Mouse (Mus musculus): ENCODE measurements around the gene Clmn.

Gene Clmn

DNA sequence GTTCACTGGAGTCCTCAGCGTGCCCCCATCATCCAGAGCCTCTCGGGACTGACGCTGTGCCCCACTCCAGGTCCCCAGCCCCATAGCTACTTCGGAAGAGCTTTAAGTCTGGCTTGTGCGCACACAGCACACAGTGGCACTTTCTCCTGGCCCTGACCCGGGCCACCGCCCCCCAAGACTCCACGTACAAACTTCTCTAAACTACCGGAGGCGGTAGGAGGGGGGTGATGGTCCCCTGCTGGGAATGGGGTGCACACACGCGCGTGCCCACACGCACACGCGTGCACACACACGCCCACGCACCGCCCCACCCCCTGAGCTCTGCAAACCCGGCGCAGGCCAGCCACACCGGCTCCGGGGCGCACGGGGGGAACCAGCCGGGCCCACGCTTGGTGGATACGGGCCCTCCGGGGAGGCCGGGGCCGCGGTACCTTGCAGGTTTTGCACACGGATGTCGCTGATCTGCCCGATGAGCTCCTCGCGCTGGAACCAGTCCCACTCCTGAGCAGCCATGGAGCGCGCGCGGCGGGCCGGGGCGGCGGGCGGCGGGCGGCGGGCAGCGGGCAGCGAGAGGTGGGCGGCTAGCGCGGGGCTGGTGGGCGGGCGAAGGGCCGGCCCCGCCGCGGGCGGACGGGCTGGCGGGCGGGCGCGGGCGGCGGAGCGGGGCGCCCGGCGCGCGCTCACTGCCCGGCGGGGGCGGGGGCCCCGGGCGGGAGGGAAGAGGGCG, at the start of gene Clmn:
Gene Clmn (minus strand): TSS at position 638 of the 727 bp plus-strand sequence.
- DNase-seq (ENCODE audit: low spot score), result peak; percentile 68

DNA sequence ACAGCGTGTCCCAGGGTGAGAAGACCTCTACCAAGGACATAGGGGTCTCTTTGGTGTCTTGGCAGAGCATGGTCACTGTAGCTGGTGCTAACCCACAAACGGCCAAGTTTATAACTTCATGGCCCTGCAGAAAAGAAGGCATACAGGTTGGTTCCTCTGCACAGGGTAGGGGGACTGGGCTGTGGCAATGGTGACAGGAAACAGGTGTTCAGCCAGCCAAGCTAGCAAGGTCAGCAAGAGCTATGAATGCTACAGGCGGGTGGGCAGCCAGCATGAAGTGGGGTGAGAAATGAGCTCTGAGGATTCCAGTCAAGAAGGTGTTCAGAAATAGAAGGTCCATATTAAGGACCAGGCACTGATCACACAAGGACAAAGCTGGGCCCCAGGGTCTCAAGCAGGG, 48.1 kb upstream of the Clmn start:
- DNase-seq (ENCODE audit: low spot score), result no peak

DNA sequence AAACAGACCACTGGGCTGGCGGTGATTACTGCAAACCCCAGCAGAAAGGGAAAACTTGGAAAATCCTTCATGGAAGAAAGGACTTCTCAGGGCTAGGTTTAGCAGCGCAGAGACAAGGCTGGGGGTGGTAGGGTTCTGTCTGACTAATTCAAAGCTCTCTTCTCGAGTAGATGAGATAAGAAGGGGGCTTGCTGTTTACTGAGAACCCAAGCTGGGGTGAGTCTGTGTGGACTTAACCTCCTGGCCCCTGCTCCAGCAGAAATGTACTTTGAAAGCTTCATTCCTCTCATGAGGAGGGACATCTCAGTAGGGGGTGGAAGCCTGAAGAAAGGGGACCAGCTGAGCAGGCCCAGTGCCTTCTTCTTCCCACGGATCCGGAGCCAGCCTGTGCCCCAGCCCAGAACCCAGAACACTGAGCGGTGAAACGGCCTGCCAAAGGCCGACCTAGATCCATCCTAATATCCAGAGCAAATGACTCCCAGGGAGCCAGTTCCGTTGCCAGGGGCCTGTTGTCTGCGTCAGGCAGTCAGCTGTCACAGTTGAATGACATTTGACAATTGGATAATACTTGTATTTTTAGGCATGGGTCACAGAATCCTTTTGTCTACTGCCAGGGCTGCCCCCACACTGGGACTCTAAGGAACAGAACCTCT, 47.5 kb upstream of the Clmn start:
- DNase-seq (ENCODE audit: low spot score), result no peak

DNA sequence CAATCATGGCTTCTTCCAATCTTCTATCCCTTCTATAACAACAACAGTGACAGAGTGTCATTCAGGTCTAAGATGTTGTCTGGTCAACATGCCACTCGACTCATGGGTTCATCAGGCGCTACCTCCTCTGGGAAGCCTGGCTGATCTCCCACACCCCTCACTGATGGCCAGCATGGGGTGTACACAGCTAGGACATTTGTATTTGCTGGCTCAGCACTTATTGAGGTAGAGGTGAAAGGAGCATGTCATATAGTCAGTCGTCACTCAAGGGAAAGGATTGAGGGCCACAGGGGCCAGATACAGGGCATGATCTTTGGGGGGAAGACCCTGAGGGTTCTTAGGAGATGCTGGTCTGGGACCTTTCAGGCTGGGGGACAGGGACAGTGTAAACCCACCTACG, 44.9 kb upstream of the Clmn start:
- no peak for DNase-seq (ENCODE audit: low spot score)

DNA sequence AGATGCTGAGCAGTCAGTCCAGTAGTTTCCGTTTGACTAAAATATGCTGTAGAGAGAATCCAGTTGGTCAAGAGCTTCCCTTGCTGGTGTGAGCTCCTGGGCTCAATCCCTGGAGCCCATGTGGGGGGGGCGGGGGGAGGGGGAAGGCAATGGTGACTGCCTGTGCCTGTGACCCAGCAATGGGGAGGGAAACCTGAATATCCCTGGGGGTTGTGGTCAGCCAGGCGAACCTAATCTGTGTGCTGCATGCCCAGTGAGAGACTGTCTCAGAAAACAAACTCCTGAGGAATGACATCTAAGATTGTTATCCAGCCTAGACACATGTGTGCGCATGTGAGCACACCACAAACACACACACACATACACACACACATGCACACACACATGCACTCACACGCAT, 44.1 kb upstream of the Clmn start:
- no peak for DNase-seq (ENCODE audit: low spot score)

DNA sequence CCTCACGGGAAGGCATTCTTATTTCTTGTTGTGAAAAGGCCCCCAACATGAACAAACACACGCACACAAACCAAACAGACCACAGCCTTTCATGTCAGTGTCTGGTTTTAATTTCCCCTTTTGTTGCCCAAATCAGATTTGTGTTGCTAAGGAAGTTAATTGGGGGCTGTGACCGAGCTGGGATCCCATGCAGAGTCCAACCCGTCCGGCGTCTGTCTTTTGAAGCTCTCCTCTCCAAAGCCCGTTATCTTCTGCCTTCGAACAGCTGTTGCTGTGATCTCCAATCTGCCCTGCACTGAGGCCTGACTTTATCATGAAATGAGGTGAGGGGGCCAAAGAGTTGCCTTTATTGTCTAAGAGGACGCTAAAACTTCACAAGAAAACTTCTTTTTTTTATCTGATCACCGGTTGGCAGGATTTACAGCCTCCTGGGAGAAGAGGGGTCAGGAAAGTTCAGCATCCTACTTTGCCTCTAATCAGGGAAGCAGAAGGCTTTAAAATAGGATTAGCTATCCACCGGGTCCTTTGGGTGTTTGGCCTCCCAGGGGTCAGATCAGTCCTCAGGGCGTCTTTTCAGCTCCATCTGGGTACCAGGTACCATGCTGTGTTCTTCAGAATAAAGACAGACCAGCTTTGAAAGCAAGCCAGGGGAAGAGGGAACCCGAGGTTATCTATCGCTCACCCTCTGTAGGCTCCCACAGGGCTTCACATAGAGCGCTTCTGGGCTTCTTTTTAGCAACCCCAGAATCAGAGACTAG, 43.3 kb upstream of the Clmn start:
- no peak for DNase-seq (ENCODE audit: low spot score)

DNA sequence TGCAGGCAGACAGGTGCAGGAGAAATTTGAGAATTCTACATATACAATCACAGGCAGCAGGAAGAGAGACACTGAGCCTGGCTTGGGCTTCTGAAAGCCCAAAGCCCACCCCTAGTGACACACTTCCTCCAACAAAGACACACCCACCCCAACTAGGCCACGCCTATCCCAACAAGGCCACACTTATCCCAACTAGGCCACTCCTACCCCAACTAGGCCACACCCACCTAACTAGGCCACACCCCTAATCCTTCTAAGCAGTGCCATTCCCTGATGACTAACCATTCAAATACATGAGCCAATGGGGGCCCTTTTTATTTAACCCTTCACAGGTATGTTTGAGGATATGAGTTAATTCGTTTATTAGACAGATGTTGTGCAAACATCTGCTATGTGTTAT, 42.3 kb upstream of the Clmn start:
- no peak for DNase-seq (ENCODE audit: low spot score)

DNA sequence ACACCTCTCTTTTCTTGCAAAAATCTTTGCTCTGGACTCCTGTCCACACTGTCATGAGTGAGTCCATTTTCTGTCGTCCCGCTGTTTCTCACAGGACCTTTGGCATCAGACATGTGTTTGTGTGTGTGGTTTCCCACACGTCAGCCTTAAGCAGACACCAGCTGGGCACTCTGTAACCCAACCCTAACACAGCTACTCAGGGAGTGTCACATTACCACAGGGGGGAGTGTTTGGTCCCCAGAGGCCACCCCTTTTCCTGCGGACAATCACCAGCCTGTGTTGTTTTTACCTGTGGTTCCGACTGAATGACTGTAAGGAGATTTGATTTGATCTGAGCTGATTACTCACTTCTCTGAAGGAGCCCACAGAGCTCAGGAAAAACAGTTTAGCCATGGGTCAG, 39.3 kb upstream of the Clmn start:
- DNase-seq (ENCODE audit: low spot score), result no peak

DNA sequence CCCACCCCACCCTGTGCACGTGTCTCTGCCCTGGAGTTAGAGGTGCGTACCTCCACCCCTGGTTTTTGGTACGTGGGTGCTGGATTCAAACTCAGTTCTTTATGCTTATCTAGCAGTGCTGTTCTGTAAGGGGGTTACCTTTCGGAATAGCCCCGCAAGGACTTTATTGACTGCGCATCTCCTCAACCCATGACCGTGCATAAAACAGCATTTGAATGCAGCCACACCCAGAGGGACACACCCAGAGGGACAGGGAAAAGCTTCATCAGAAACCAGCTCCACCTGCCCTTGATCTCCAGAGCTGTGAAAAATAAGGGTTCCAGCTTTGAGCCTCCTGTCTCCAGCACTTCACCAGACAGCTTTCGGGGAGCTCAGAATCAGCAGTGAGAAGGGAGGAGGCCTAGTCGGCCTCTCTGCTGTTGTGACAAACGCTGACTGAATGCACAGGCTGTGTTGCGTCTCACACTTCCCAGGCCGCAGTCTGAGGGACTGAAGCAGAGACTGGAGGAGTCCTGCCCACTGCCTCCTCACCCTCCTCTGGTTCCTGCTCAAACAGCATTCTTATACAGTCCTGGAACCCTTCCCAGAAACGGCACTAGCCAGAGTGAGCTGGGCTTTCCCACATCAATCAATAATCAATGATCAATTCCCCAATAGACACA, 37.6 kb upstream of the Clmn start:
- no peak for DNase-seq (ENCODE audit: low spot score)

DNA sequence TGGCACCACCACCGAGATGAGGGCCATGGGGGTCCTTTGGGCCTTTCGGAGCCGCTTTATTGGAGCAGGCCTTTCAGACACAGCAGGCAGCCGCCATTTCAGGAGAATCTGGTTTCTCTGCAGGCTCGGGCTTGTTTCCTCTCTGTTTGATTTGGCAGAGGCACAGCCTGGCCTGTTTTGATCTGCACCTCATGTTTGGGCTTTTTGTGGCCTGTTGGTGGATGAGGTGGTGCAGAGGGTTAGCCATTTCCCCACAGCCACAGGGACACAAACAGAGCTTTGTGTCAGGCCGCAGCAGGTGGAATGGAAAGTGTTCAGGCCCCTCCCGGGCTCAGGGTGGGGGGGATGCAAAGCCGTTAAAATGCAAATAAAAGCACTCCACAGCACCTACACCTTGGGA, 36.4 kb upstream of the Clmn start:
- DNase-seq (ENCODE audit: low spot score), result no peak

DNA sequence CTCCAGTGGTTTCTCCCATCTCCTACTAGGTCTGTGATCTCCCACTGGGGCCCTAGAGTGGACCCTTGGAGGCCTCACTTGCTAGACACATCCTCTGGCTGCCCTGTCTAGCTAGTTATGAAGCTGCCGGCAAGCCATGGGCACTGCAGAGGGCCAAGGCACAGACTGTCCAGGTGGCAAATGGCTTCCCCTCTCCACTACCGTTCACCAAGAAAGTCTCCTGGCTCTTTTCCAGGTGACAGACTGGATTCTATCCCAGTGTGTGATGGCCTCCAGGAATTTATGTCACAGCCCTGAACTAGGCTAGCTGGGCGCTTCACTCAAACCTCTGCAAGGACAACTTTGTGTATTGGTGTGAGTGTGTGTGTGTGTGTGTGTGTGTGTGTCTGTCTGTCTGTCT, 35.0 kb upstream of the Clmn start:
- DNase-seq (ENCODE audit: low spot score), result no peak

DNA sequence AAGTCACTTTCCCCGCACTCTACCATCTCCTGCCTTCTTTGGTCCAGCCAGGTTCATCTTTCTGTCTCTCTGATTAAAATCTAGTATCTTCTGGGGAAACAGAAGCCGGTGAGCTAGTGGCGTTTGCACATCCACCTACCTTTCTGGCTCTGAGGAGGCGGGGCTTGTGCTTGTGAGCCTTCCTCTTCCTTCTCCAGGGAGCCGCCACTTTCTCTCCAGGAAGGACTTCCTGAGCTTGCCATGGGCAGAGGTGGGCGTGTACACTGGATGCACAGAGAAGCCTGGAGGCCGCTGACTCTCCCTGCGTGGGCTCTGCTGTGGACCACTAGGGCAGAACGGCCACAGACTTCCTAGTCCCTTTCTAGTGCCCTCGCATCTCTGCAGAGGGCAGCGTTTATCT, 34.3 kb upstream of the Clmn start:
- DNase-seq (ENCODE audit: low spot score), result no peak

DNA sequence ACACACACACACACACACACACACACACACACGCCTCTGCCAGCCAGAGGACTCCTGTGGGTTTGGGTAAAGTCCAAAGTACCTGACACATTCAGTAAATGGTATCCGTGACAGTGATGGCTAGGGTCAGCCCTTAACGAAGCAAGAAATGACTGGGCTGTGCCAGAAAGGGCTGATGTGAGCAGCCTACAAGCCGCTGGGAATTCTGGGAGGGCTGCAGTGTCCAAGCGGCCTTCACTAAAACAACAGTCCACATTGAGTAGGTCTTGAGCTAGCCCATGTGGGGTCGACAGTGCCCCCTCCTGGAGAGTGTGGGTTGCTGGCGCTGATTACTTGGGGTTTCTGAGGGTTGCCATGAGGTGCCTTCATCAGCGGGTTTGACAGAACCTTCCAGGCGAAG, 33.8 kb upstream of the Clmn start:
- no peak for DNase-seq (ENCODE audit: low spot score)

DNA sequence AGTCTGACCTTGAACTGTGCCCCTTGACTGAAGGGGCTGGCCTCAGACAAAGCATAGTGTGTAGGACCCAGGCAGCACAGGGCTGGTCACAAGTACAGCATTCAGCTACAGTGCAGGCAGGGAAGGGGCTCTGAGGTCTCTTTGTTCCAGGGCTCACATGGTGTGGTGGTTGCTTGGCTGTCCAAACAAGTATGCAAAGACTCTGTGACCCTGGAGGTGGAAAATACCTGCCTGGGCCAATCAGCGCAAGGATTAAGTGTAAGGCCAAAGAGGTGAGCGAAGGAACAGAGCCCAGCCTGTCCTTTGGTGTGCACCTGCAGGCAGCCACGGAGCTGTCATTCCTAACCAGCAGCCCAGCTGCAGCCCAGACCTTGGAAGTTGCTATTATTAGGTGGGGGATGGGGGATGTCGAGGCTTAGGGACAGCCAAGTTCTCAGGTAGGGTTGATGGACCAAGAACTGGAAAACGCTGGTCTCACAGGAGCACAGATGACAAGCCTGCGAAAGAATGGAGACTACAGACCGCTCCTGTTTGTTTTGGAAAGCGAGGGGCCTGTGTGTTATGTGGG, 32.3 kb upstream of the Clmn start:
- DNase-seq (ENCODE audit: low spot score), result no peak

DNA sequence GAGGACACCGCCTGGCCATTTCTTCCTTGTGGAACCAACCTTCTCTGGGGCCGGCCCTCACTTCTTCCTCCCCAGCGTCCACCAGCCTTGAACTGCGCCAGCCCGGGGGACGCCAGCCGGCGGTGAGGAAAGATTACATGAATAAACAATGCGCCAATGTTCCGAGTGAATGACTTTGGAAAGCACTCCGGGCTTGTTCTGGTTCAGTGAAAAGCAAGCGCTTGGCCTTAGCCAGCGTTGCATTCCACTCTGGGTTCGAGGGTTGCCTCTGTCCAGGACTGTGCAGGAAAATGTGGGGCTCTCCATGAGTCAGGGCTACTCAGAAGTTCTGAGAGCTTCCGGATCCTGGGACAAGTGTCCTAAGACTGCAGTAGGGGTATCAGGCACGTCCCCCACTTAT, 31.8 kb upstream of the Clmn start:
- no peak for DNase-seq (ENCODE audit: low spot score)

DNA sequence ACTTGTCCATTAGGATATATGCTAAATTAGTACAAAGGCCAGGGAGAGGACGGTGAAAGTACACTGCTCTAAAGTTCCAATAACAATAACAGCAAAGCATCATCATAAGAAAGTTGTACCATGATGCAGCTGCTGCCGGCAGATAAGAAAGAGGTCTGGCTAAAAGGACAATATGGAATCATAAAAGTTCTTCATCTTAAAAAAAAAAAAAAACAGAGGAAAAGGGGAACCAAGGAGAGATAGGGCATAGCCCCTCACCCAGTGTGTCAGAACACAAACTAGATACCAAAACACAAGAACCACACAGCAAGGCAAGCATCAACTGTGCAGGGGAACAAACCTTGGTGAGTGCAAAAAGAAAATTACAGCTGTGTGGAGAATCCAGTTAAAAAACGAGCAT, 27.4 kb upstream of the Clmn start:
- no peak for DNase-seq (ENCODE audit: low spot score)

DNA sequence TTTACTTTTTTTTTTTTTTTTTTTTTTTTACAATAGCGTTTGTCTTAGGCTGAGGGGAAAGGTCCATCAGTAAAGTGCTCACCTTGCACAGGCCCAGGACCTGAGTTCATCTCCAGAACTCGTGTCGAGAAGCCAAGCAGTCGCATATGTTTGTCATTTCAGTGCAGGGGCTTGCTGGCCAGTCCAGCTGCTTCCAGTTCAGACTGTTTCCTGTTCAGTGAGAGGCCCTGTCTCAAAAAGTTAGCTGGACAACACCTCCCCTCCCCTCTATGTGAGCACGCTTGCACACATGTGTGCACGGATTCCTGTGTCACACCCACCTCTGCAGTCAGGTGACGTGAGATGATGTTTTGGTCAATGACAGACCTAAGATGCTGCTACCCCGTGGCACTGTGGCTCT, 25.2 kb upstream of the Clmn start:
- no peak for DNase-seq (ENCODE audit: low spot score)

DNA sequence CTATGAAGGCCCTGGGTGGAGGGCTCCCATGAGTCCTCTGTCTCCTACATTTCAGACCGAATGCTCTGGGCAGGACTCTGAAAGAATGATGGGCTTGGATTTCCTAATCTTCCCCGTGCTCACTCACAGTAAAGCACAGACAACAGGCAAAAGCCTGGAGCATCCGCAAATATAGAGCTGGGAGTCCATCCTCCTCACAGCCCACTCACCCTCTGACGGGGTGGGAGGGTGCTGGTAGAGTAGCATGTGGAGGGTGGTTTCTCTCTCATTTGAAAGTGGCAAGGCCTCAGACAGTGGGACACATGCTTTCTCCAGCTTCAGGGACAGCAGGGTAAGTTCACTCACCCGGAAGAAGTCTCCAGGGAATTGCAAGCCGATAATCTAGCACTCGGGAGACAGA, 21.2 kb upstream of the Clmn start:
- no peak for DNase-seq (ENCODE audit: low spot score)

DNA sequence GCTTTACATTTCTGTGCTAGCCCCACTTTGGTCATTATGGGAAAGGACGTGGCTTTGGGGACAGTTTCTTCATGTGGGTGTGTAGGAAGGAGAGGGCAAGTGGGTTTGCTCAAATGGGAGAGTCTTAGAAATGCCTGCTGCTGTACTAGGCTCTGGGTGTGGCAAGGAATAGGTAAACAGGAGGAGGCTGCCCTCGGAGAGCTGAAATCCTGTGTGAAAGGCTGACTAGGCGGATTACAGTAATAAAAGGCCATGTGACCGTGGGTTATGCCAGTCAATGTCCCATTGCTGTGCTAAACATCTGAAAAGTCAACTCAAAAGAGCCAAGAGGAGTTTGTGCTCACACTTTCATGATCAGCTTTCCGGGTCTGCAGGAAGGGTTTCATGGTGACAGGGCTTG, 17.7 kb upstream of the Clmn start:
- no peak for DNase-seq (ENCODE audit: low spot score)

DNA sequence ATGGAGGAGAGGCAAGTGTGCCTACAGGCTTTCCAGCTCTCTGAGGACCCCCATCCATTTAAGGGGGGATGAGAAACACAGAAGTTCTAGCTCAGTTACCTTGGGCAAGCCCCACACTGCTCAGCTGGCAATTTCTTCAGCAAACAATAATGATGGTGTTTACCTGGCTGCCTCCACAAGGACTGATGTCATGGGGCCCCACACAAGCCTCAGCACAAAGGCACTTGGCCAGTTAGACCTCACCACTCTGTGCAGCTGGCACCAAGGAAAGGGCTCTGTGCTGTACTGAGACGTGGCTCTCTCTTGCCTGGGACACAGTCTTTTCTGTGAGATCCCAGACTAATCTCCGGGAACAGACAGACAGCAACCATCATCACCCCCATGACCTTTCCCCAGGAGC, 17.2 kb upstream of the Clmn start:
- DNase-seq (ENCODE audit: low spot score), result no peak

DNA sequence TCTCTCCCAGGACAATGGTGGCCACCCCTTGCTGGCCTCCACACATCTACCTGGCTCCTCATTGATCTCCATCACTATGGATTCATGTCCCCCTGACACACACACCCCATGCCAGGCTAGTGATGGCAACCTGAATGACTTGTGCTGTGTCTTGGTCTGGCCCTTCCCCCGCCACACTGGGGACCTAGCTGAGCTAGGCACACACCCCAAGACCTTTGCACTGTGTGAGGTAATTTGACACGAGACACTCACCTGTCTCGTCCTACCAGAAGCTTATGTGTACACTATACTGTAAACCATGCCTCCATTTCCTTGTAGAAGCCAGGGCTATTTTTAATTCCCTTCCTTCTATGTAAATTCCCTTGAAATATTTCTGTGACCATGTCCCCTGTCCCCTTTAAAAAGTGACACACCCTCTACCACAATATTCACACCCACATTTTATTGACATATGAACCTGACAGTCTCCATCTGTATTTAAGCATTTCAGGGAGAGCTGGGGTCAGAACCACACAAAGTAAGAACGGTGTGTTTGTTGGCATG, 16.7 kb upstream of the Clmn start:
- no peak for DNase-seq (ENCODE audit: low spot score)

DNA sequence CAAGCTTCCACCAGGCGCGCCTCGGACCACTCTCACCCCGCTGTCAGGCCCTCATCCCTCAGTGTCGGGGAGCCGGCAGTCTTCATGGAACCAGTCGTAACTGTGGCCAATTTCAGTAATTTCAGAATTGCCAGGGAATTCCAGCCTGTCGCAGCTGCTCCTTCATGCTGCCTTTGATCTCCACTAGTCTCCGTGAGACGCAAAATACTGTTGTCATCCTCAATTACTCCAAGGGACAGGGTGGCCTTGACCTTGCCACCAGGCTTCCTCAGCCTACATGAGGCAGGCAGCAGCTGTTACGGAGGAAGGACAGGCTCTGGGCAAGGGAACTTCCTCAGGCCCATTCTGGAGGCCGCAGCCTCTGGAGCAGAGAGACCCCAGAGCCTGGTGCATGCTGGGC, 15.5 kb upstream of the Clmn start:
- no peak for DNase-seq (ENCODE audit: low spot score)
